Mouse (Mus musculus): ENCODE data around the gene B830017H08Rik. TPM values are rescaled to one million over a fixed set of nuclear protein-coding genes. Genes with fewer than 3 reads are reported as not detected.

Gene B830017H08Rik
- polyA plus RNA-seq, 1 experiment from 2014 or later, result not detected

DNA sequence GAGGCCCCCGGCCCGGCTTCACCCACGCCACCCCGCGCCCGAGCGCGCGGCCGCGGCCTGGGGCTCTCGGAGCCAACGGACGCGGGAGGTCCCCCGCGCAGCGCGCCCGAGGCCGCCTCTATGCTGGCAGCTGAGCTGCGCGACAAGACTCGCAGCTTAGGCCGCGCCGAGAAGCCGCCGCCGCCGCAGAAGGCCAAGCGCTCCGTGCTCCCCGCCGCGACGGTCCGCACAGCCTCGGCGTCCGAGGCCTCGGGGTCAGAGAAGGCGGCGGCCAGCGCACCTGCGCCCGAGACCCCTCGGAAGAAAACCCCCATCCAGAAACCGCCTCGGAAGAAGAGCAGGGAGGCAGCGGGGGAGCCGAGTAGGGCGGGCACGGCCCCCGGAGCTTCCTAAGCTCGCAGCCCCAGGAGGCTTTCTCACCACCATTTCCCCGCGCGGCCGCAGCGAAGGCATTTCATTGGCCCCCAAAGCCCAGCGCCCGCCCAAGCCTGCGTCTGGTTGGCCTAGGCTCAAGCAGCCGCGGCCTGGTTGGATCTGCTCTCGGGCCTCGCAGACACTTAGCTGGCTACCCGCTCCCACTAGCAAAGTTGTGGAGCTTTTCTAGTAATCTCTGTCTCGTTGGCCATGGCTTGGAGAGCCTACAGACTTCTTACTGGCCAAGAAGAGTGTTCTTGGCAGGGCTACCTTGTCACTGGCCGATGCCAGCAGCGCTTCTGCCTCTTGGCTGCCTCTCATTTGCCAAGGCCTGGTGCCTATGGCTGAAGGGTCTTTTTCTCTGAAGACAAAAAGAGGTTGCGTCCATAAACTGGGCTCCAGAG, 25.5 kb upstream of the B830017H08Rik start:
- peak overlapping the region; percentile 55 for H3K4me3 ChIP-seq (ENCODE audit: low read length)
- H3K36me3 ChIP-seq (ENCODE audit: control insufficient read depth, insufficient read depth, low read length), result peaks cover 6% of the 10 kb centered on the region; the same call in 1 of the 2 replicates
- peak; percentile 83 for ATAC-seq
- H3K4me1 ChIP-seq (ENCODE audit: control insufficient read depth, insufficient read depth, low read length), result peaks cover 57% of the 10 kb centered on the region
- peak overlapping the region; percentile 97 for H3K4me2 ChIP-seq (ENCODE audit: low read depth, low read length)
- no peaks in the 10 kb centered on the region for H3K9me3 ChIP-seq (ENCODE audit: control insufficient read depth, low read length)
- H3K9ac ChIP-seq (ENCODE audit: low read depth, low read length), result peak overlapping the region; percentile 72
- peak overlapping the region; percentile 45; the same call in 1 of the 2 replicates for H3K27ac ChIP-seq (ENCODE audit: low read length)
- H3K27me3 ChIP-seq (replicated peaks; ENCODE audit: control insufficient read depth, insufficient read depth, low read length), result peaks cover 37% of the 10 kb centered on the region
- WGBS, result 8% methylated on average over 72 of the region's 73 CpGs

DNA sequence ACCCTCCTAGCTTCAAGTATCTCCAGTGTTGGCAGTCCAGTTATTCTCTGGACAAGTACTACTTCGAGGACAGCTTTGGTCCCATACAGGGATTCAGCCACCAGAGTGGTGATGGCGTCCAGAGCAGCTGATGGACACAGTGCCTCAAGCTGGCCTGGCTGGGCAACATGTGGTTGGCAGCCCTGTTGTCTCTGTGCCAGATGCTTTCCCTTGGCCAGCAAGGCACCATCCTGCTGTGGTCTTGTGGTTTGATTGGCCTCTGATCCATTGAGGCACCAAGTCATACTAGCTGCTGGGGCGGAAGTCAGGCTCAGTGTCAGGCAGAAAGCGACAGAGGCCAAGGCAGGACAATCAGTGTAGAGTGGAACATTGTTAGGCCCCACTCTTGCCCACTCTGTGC, 23.8 kb upstream of the B830017H08Rik start:
- ATAC-seq, result no peak
- H3K27ac ChIP-seq (ENCODE audit: low read length), result peak overlapping the region; percentile 58
- no peak overlapping the region for H3K4me2 ChIP-seq (ENCODE audit: low read depth, low read length)
- no peak overlapping the region for H3K4me3 ChIP-seq (ENCODE audit: low read length)
- H3K9me3 ChIP-seq (ENCODE audit: control insufficient read depth, low read length), result no peaks in the 10 kb centered on the region
- 85% methylated on average over 4 of the region's 4 CpGs for WGBS
- no peak overlapping the region for H3K9ac ChIP-seq (ENCODE audit: low read depth, low read length)
- H3K36me3 ChIP-seq (ENCODE audit: control insufficient read depth, insufficient read depth, low read length), result peaks cover 2% of the 10 kb centered on the region; the same call in 1 of the 2 replicates
- H3K27me3 ChIP-seq (replicated peaks; ENCODE audit: control insufficient read depth, insufficient read depth, low read length), result peaks cover 23% of the 10 kb centered on the region
- peaks cover 39% of the 10 kb centered on the region for H3K4me1 ChIP-seq (ENCODE audit: control insufficient read depth, insufficient read depth, low read length)

- Histone ChIP-seq H3K4me1 (ENCODE audit: control insufficient read depth, insufficient read depth, low read length) (peaks cover 34% of the 10 kb centered on the region), H3K27me3 (replicated peaks; ENCODE audit: control insufficient read depth, insufficient read depth, low read length) (peaks cover 19% of the 10 kb centered on the region), H3K36me3 (ENCODE audit: control insufficient read depth, insufficient read depth, low read length) (peaks cover 2% of the 10 kb centered on the region; the same call in 1 of the 2 replicates), H3K4me2 (ENCODE audit: low read depth, low read length) (no peak overlapping the region), H3K9ac (ENCODE audit: low read depth, low read length) (no peak overlapping the region), H3K27ac (ENCODE audit: low read length) (0 out of 2 replicates have a peak overlapping the region, but pooled peaks have one; percentile 24), H3K9me3 (ENCODE audit: control insufficient read depth, low read length) (no peaks in the 10 kb centered on the region), H3K4me3 (ENCODE audit: low read length) (no peak overlapping the region)
- 18% methylated on average over 7 of the region's 7 CpGs for WGBS
- peak; percentile 21 for ATAC-seq
Observed at GRCm38 (mm10) chr16:17809711-17810110, 23.2 kb upstream of the B830017H08Rik start.

- Histone ChIP-seq H3K4me2 (ENCODE audit: low read depth, low read length) (no peak overlapping the region), H3K9ac (ENCODE audit: low read depth, low read length) (no peak overlapping the region), H3K4me3 (ENCODE audit: low read length) (no peak overlapping the region), H3K36me3 (ENCODE audit: control insufficient read depth, insufficient read depth, low read length) (no peaks in the 10 kb centered on the region), H3K27me3 (replicated peaks; ENCODE audit: control insufficient read depth, insufficient read depth, low read length) (peaks cover 8% of the 10 kb centered on the region), H3K27ac (ENCODE audit: low read length) (no peak overlapping the region), H3K4me1 (ENCODE audit: control insufficient read depth, insufficient read depth, low read length) (peaks cover 27% of the 10 kb centered on the region), H3K9me3 (ENCODE audit: control insufficient read depth, low read length) (no peaks in the 10 kb centered on the region)
- no peak for ATAC-seq
- WGBS, result 6% methylated on average over 5 of the region's 5 CpGs
Observed at GRCm38 (mm10) chr16:17812120-17812519, 20.8 kb upstream of the B830017H08Rik start.

GRCm38 (mm10) chr16:17813173-17813572, 19.7 kb upstream of the B830017H08Rik start:
- Histone ChIP-seq H3K4me2 (ENCODE audit: low read depth, low read length) (no peak overlapping the region), H3K4me1 (ENCODE audit: control insufficient read depth, insufficient read depth, low read length) (peaks cover 19% of the 10 kb centered on the region), H3K4me3 (ENCODE audit: low read length) (no peak overlapping the region), H3K27ac (ENCODE audit: low read length) (no peak overlapping the region), H3K9ac (ENCODE audit: low read depth, low read length) (no peak overlapping the region), H3K27me3 (replicated peaks; ENCODE audit: control insufficient read depth, insufficient read depth, low read length) (peaks cover 5% of the 10 kb centered on the region), H3K9me3 (ENCODE audit: control insufficient read depth, low read length) (no peaks in the 10 kb centered on the region), H3K36me3 (ENCODE audit: control insufficient read depth, insufficient read depth, low read length) (no peaks in the 10 kb centered on the region)
- no peak for ATAC-seq
- 42% methylated on average over 4 of the region's 4 CpGs for WGBS

DNA sequence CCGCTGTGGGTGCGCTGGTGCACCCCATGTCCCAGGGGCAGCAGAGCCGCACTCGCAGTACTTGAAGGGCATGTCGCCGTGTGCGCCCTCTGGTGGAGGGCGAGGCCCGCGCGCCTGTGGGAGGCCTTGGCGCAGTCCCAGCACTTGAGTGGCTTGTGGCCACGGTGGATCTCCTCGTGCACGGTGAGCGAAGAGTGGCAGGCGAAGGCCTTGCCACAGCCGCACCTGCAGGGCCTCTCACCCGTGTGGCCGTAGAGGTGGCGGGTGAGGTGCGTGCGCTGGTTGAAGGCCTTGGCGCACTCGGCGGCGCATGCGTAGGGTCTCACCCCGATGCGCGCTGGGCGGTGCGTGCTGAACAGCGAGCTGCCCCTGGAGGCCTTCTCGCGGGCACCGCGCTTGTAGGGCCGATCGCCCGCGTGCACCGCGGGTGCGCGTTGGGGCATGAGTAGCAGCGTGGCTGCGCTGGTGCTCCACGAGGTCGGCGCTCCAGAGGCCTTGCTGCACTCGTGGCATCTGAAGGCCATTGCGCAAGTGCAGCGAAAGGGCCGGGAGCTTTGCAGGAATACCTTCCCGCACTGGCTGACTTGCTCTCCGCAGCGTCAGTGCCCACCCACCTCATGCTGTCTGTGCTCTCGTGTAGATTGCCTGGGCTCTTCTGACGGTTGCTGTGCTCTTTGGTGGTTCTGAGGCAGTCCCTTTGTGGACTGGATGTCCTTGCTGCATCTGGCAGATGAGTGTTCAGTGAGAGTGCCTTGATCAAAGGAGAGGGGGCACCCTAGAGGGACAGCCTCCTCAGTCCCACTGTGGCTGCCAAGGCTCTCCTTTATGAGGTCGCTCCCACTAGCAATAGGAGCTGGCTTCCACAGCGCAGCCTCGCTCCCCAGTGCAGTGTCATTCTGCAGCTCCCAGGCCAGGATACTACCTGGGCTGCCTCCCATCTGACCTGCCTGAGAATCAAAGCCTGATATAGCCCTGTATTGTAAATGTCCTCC, 17.2 kb upstream of the B830017H08Rik start:
- Histone ChIP-seq H3K4me3 (ENCODE audit: low read length) (peak overlapping the region; percentile 60), H3K27ac (ENCODE audit: low read length) (0 out of 2 replicates have a peak overlapping the region, but pooled peaks have one; percentile 6), H3K4me1 (ENCODE audit: control insufficient read depth, insufficient read depth, low read length) (peaks cover 11% of the 10 kb centered on the region), H3K9me3 (ENCODE audit: control insufficient read depth, low read length) (no peaks in the 10 kb centered on the region), H3K36me3 (ENCODE audit: control insufficient read depth, insufficient read depth, low read length) (no peaks in the 10 kb centered on the region), H3K4me2 (ENCODE audit: low read depth, low read length) (peak overlapping the region; percentile 96), H3K9ac (ENCODE audit: low read depth, low read length) (peak overlapping the region; percentile 75), H3K27me3 (replicated peaks; ENCODE audit: control insufficient read depth, insufficient read depth, low read length) (no peaks in the 10 kb centered on the region; the same call in none of the 2 replicates)
- WGBS, result 3% methylated on average over 63 of the region's 63 CpGs
- peak; percentile 90 for ATAC-seq

- no peaks in the 10 kb centered on the region for H3K9me3 ChIP-seq (ENCODE audit: control insufficient read depth, low read length)
- ATAC-seq, result no peak
- no peak overlapping the region for H3K9ac ChIP-seq (ENCODE audit: low read depth, low read length)
- peaks cover 11% of the 10 kb centered on the region for H3K4me1 ChIP-seq (ENCODE audit: control insufficient read depth, insufficient read depth, low read length)
- no peak overlapping the region for H3K27ac ChIP-seq (ENCODE audit: low read length)
- WGBS, result 87% methylated on average over 8 of the region's 8 CpGs
- H3K27me3 ChIP-seq (replicated peaks; ENCODE audit: control insufficient read depth, insufficient read depth, low read length), result no peaks in the 10 kb centered on the region; the same call in none of the 2 replicates
- H3K4me2 ChIP-seq (ENCODE audit: low read depth, low read length), result no peak overlapping the region
- H3K36me3 ChIP-seq (ENCODE audit: control insufficient read depth, insufficient read depth, low read length), result no peaks in the 10 kb centered on the region
- no peak overlapping the region for H3K4me3 ChIP-seq (ENCODE audit: low read length)
Observed at GRCm38 (mm10) chr16:17816528-17816927, 16.4 kb upstream of the B830017H08Rik start.

GRCm38 (mm10) chr16:17826500-17826899, 6.4 kb upstream of the B830017H08Rik start:
- H3K9ac ChIP-seq (ENCODE audit: low read depth, low read length), result no peak overlapping the region
- H3K27ac ChIP-seq (ENCODE audit: low read length), result no peak overlapping the region
- no peaks in the 10 kb centered on the region for H3K4me1 ChIP-seq (ENCODE audit: control insufficient read depth, insufficient read depth, low read length)
- WGBS, result 76% methylated on average over 2 of the region's 2 CpGs
- no peak for ATAC-seq
- no peak overlapping the region for H3K4me2 ChIP-seq (ENCODE audit: low read depth, low read length)
- H3K27me3 ChIP-seq (replicated peaks; ENCODE audit: control insufficient read depth, insufficient read depth, low read length), result peaks cover 8% of the 10 kb centered on the region
- H3K9me3 ChIP-seq (ENCODE audit: control insufficient read depth, low read length), result no peaks in the 10 kb centered on the region
- H3K4me3 ChIP-seq (ENCODE audit: low read length), result no peak overlapping the region
- no peaks in the 10 kb centered on the region for H3K36me3 ChIP-seq (ENCODE audit: control insufficient read depth, insufficient read depth, low read length)

DNA sequence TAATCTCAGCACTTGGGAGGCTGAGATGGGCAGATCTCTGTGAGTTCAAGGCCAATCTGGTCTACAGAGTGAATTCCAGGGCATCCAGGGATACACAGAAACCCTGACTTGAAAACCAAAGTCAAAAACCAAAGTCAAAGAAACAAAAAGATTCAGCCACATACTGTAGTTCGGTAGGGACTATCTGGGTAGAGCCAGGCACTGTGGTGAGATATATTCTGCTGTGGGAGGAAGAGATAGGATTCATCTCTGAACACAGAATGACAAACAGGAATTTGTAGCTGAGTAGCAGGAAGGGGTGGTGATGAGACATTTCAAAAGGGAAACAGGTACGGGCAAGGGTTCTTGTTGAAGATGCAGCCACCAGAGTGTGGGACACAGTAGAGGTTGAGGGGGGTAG, 4.7 kb upstream of the B830017H08Rik start:
- Histone ChIP-seq H3K4me3 (ENCODE audit: low read length) (no peak overlapping the region), H3K4me2 (ENCODE audit: low read depth, low read length) (no peak overlapping the region), H3K4me1 (ENCODE audit: control insufficient read depth, insufficient read depth, low read length) (peaks cover 4% of the 10 kb centered on the region), H3K27ac (ENCODE audit: low read length) (no peak overlapping the region), H3K9ac (ENCODE audit: low read depth, low read length) (no peak overlapping the region), H3K27me3 (replicated peaks; ENCODE audit: control insufficient read depth, insufficient read depth, low read length) (peaks cover 25% of the 10 kb centered on the region), H3K9me3 (ENCODE audit: control insufficient read depth, low read length) (no peaks in the 10 kb centered on the region), H3K36me3 (ENCODE audit: control insufficient read depth, insufficient read depth, low read length) (no peaks in the 10 kb centered on the region)
- ATAC-seq, result no peak
- WGBS, result 84% methylated on average over 2 of the region's 2 CpGs
